Mouse (Mus musculus): ENCODE data around the gene Hexim1. TPM values are rescaled to one million over a fixed set of nuclear protein-coding genes. Genes with fewer than 3 reads are reported as not detected.

Hexim1 gene
- polyA plus RNA-seq, 1 experiment from 2014 or later = 3.4 TPM

GRCm38 (mm10) chr11:103119609-103120008 is 3.6 kb downstream of the Hexim1 start:
- Histone ChIP-seq H3K9ac (ENCODE audit: low read length) (no peak overlapping the region), H3K27ac (replicated peaks in 1 of 2; ENCODE audit: control insufficient read depth in 1 of 2, insufficient read depth in 1 of 2, low read depth in 2 of 2, low read length in 2 of 2) (no peak overlapping the region), H3K4me2 (ENCODE audit: low read length) (no peak overlapping the region), H3K36me3 (ENCODE audit: control insufficient read depth, insufficient read depth, low read length) (no peaks in the 10 kb centered on the region), H3K27me3 (ENCODE audit: control insufficient read depth, insufficient read depth, low read length) (no peaks in the 10 kb centered on the region), H3K4me1 (ENCODE audit: control insufficient read depth in 2 of 2, insufficient read depth in 2 of 2, low read length in 2 of 2) (peaks cover 4 to 9% of the 10 kb centered on the region in 2 experiments), H3K9me3 (ENCODE audit: control insufficient read depth, low read length) (no peaks in the 10 kb centered on the region), H3K4me3 (ENCODE audit: control insufficient read depth in 1 of 2, insufficient read depth in 1 of 2, low read depth in 1 of 2, low read length in 2 of 2) (no peak overlapping the region)
- no peak for ATAC-seq (ENCODE audit: insufficient number of reproducible peaks, insufficient read depth, low FRiP score, low read depth)
- 42% methylated on average over 5 of the region's 5 CpGs for WGBS

- Histone ChIP-seq H3K27me3 (ENCODE audit: control insufficient read depth, insufficient read depth, low read length) (no peaks in the 10 kb centered on the region), H3K4me1 (ENCODE audit: control insufficient read depth in 2 of 2, insufficient read depth in 2 of 2, low read length in 2 of 2) (peaks cover 0 to 6% of the 10 kb centered on the region in 2 experiments; a peak in 2 of 4 replicates), H3K4me2 (ENCODE audit: low read length) (no peak overlapping the region), H3K9ac (ENCODE audit: low read length) (no peak overlapping the region), H3K36me3 (ENCODE audit: control insufficient read depth, insufficient read depth, low read length) (no peaks in the 10 kb centered on the region), H3K4me3 (ENCODE audit: control insufficient read depth in 1 of 2, insufficient read depth in 1 of 2, low read depth in 1 of 2, low read length in 2 of 2) (no peak overlapping the region), H3K9me3 (ENCODE audit: control insufficient read depth, low read length) (no peaks in the 10 kb centered on the region), H3K27ac (replicated peaks in 1 of 2; ENCODE audit: control insufficient read depth in 1 of 2, insufficient read depth in 1 of 2, low read depth in 2 of 2, low read length in 2 of 2) (no peak overlapping the region)
- WGBS = 38% methylated on average over 5 of the region's 5 CpGs
- ATAC-seq (ENCODE audit: insufficient number of reproducible peaks, insufficient read depth, low FRiP score, low read depth) = no peak
Measured at GRCm38 (mm10) chr11:103120315-103120714, 4.3 kb downstream of the Hexim1 start.

GRCm38 (mm10) chr11:103131701-103132575 is 15.9 kb downstream of the Hexim1 start, which contains the start of gene Hexim2:
Gene Hexim2 (plus strand): TSS chr11:103132429.
- no peaks in the 10 kb centered on the region for H3K9me3 ChIP-seq (ENCODE audit: control insufficient read depth, low read length)
- WGBS = under 1% methylated on average over 35 of the region's 39 CpGs
- peak within 1 kb of the TSS; percentile 96 to 100 for H3K27ac ChIP-seq (replicated peaks in 1 of 2; ENCODE audit: control insufficient read depth in 1 of 2, insufficient read depth in 1 of 2, low read depth in 2 of 2, low read length in 2 of 2)
- peak; percentile 70 for ATAC-seq (ENCODE audit: insufficient number of reproducible peaks, insufficient read depth, low FRiP score, low read depth)
- peaks cover 10 to 32% of the 10 kb centered on the region in 2 experiments for H3K4me1 ChIP-seq (ENCODE audit: control insufficient read depth in 2 of 2, insufficient read depth in 2 of 2, low read length in 2 of 2)
- H3K4me3 ChIP-seq (ENCODE audit: control insufficient read depth in 1 of 2, insufficient read depth in 1 of 2, low read depth in 1 of 2, low read length in 2 of 2) = peak within 1 kb of the TSS; percentile 85 to 98
- peak within 1 kb of the TSS; percentile 100 for H3K9ac ChIP-seq (ENCODE audit: low read length)
- peak within 1 kb of the TSS; percentile 84 for H3K4me2 ChIP-seq (ENCODE audit: low read length)
- H3K36me3 ChIP-seq (ENCODE audit: control insufficient read depth, insufficient read depth, low read length) = no peaks in the 10 kb centered on the region
- no peaks in the 10 kb centered on the region for H3K27me3 ChIP-seq (ENCODE audit: control insufficient read depth, insufficient read depth, low read length)

GRCm38 (mm10) chr11:103132576-103133455 is 16.8 kb downstream of the Hexim1 start:
- Histone ChIP-seq H3K4me3 (ENCODE audit: control insufficient read depth in 1 of 2, insufficient read depth in 1 of 2, low read depth in 1 of 2, low read length in 2 of 2) (peak overlapping the region; percentile 85 to 98), H3K36me3 (ENCODE audit: control insufficient read depth, insufficient read depth, low read length) (no peaks in the 10 kb centered on the region), H3K9me3 (ENCODE audit: control insufficient read depth, low read length) (no peaks in the 10 kb centered on the region), H3K27ac (replicated peaks in 1 of 2; ENCODE audit: control insufficient read depth in 1 of 2, insufficient read depth in 1 of 2, low read depth in 2 of 2, low read length in 2 of 2) (peak overlapping the region; percentile 96 to 100), H3K4me2 (ENCODE audit: low read length) (peak overlapping the region; percentile 84), H3K4me1 (ENCODE audit: control insufficient read depth in 2 of 2, insufficient read depth in 2 of 2, low read length in 2 of 2) (peaks cover 10 to 32% of the 10 kb centered on the region in 2 experiments), H3K27me3 (ENCODE audit: control insufficient read depth, insufficient read depth, low read length) (no peaks in the 10 kb centered on the region), H3K9ac (ENCODE audit: low read length) (peak overlapping the region; percentile 100)
- peak; percentile 87 for ATAC-seq (ENCODE audit: insufficient number of reproducible peaks, insufficient read depth, low FRiP score, low read depth)
- WGBS = under 1% methylated on average over 57 of the region's 58 CpGs

- Histone ChIP-seq H3K9ac (ENCODE audit: low read length) (peak overlapping the region; percentile 77), H3K36me3 (ENCODE audit: control insufficient read depth, insufficient read depth, low read length) (no peaks in the 10 kb centered on the region), H3K9me3 (ENCODE audit: control insufficient read depth, low read length) (no peaks in the 10 kb centered on the region), H3K4me2 (ENCODE audit: low read length) (peak overlapping the region; percentile 65), H3K27me3 (ENCODE audit: control insufficient read depth, insufficient read depth, low read length) (no peaks in the 10 kb centered on the region), H3K27ac (replicated peaks in 1 of 2; ENCODE audit: control insufficient read depth in 1 of 2, insufficient read depth in 1 of 2, low read depth in 2 of 2, low read length in 2 of 2) (peak overlapping the region; percentile 87), H3K4me1 (ENCODE audit: control insufficient read depth in 2 of 2, insufficient read depth in 2 of 2, low read length in 2 of 2) (peaks cover 10 to 32% of the 10 kb centered on the region in 2 experiments), H3K4me3 (ENCODE audit: control insufficient read depth in 1 of 2, insufficient read depth in 1 of 2, low read depth in 1 of 2, low read length in 2 of 2) (peak overlapping the region; percentile 30 to 43)
- no peak for ATAC-seq (ENCODE audit: insufficient number of reproducible peaks, insufficient read depth, low FRiP score, low read depth)
- 51% methylated on average over 6 of the region's 6 CpGs for WGBS
Measured at GRCm38 (mm10) chr11:103133456-103134185, 17.6 kb downstream of the Hexim1 start.

- WGBS = 80% methylated on average over 3 of the region's 3 CpGs
- ATAC-seq (ENCODE audit: insufficient number of reproducible peaks, insufficient read depth, low FRiP score, low read depth) = no peak
- no peak overlapping the region; the same call in 1 of the 2 replicates for H3K9ac ChIP-seq (ENCODE audit: low read length)
- H3K9me3 ChIP-seq (ENCODE audit: control insufficient read depth, low read length) = no peaks in the 10 kb centered on the region
- H3K4me3 ChIP-seq (ENCODE audit: control insufficient read depth in 1 of 2, insufficient read depth in 1 of 2, low read depth in 1 of 2, low read length in 2 of 2) = no peak overlapping the region
- no peaks in the 10 kb centered on the region for H3K27me3 ChIP-seq (ENCODE audit: control insufficient read depth, insufficient read depth, low read length)
- no peak overlapping the region; the same call in 1 of the 2 replicates for H3K4me2 ChIP-seq (ENCODE audit: low read length)
- peaks cover 10 to 32% of the 10 kb centered on the region in 2 experiments for H3K4me1 ChIP-seq (ENCODE audit: control insufficient read depth in 2 of 2, insufficient read depth in 2 of 2, low read length in 2 of 2)
- peaks cover 6% of the 10 kb centered on the region for H3K36me3 ChIP-seq (ENCODE audit: control insufficient read depth, insufficient read depth, low read length)
- peak overlapping the region; percentile 10 to 87; a peak in 1 of 4 replicates for H3K27ac ChIP-seq (replicated peaks in 1 of 2; ENCODE audit: control insufficient read depth in 1 of 2, insufficient read depth in 1 of 2, low read depth in 2 of 2, low read length in 2 of 2)
Measured at GRCm38 (mm10) chr11:103134221-103134620, 18.2 kb downstream of the Hexim1 start.
